Mouse (Mus musculus) liver, postnatal 0 days (tissue): ENCODE measurements around the gene U2af1l4.

ENCODE experiments used
- CTCF ChIP-seq: sonication (generic); IDR thresholded peaks from 2 replicates; pipeline ENCODE4 v1.5.1; 2016; ENCODE audit warnings: antibody characterized with exemption, low read depth
- EP300 ChIP-seq: IDR thresholded peaks from 2 replicates; pipeline ENCODE4 v1.6.1; 2016; ENCODE audit warnings: antibody characterized with exemption, low read depth, mild to moderate bottlenecking

DNA sequence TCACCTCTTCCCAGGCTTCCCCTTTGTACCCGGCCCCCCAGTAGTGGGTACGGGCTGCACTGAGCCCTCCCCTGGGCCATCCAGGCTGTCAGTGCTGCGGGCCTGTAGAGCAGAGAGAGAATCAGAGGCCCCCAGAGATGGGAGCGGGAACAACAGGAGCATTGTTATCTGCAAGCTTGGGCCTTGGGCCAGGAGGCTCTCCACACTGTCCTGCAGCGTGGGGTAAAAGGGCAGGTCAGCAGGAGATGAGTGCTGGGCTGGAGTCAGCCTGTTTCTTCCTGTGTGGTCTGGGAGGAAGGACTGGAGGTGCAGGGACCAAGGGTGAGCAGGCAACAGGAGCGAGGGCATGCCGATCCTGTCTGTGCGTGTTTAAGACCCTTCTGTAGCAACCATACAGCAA is 30.2 kb upstream of the U2af1l4 start:
- TF ChIP-seq EP300 = no peak
- no peak for TF ChIP-seq CTCF
